Mouse (Mus musculus): ENCODE data around the gene Mroh8. TPM values are rescaled to one million over a fixed set of nuclear protein-coding genes. Genes with fewer than 3 reads are reported as not detected.
"Not testable (repeated sequence)": the region's sequence is repeated elsewhere in the genome, so short reads cannot be mapped to it uniquely, and the experiment has no call there.

Gene Mroh8
- polyA plus RNA-seq, 1 experiment, result not detected

- TF ChIP-seq TAL1 (IDR thresholded peaks at IDR 0.05; ENCODE audit: low read length), result no peak
- TF ChIP-seq GATA1 (IDR thresholded peaks at IDR 0.05; ENCODE audit: low read length), result no peak
- H3K4me3 ChIP-seq (replicated peaks), result no peak overlapping the region
- no peaks in the 10 kb centered on the region for H3K27me3 ChIP-seq (ENCODE audit: control insufficient read depth)
- peaks cover 95% of the 10 kb centered on the region for H3K36me3 ChIP-seq (ENCODE audit: control insufficient read depth)
- no peaks in the 10 kb centered on the region for H3K9me3 ChIP-seq (ENCODE audit: control insufficient read depth, low read length)
- H3K4me1 ChIP-seq (ENCODE audit: control insufficient read depth), result no peaks in the 10 kb centered on the region
These were observed 112.8 kb downstream of the Mroh8 start for GRCm38 (mm10) chr2:157166371-157167080.

- peaks cover 96% of the 10 kb centered on the region for H3K36me3 ChIP-seq (ENCODE audit: control insufficient read depth)
These were observed 113.8 kb downstream of the Mroh8 start for GRCm38 (mm10) chr2:157165312-157166224.

GRCm38 (mm10) chr2:157164101-157164500 is 115.2 kb downstream of the Mroh8 start:
- Histone ChIP-seq H3K4me3 (replicated peaks) (no peak overlapping the region), H3K27me3 (ENCODE audit: control insufficient read depth) (no peaks in the 10 kb centered on the region), H3K4me1 (ENCODE audit: control insufficient read depth) (no peaks in the 10 kb centered on the region), H3K36me3 (ENCODE audit: control insufficient read depth) (peaks cover 96% of the 10 kb centered on the region), H3K9me3 (ENCODE audit: control insufficient read depth, low read length) (no peaks in the 10 kb centered on the region)
- TF ChIP-seq GATA1 (IDR thresholded peaks at IDR 0.05; ENCODE audit: low read length) (no peak), TAL1 (IDR thresholded peaks at IDR 0.05; ENCODE audit: low read length) (no peak)

More at GRCm38 (mm10) chr2:157165312-157166224, 113.8 kb downstream of the Mroh8 start:
- not testable (repeated sequence) for H3K4me3 ChIP-seq (replicated peaks); H3K27me3 ChIP-seq (ENCODE audit: control insufficient read depth); H3K9me3 ChIP-seq (ENCODE audit: control insufficient read depth, low read length); H3K4me1 ChIP-seq (ENCODE audit: control insufficient read depth)

Other genes starting within 250 kb of the Mroh8 start
- 0.08 and 0.14 TPM in 2 replicates for gene Soga1, start 200.3 kb downstream of the Mroh8 start, polyA plus RNA-seq (2012)
- gene Tldc2, start 192.5 kb downstream of the Mroh8 start, polyA plus RNA-seq (2012), result not detected in 2 replicates
- 0.75 and 1.0 TPM in 2 replicates for gene Samhd1, start 144.3 kb downstream of the Mroh8 start, polyA plus RNA-seq (2012)
- gene Rbl1, start 75.0 kb downstream of the Mroh8 start, polyA plus RNA-seq (2012), result 0.50 and 0.59 TPM in 2 replicates
- 4.6 and 6.0 TPM in 2 replicates for gene Rpn2, start 532 bp downstream of the Mroh8 start, polyA plus RNA-seq (2012)
- not detected in 2 replicates for gene Ghrh, start 68.0 kb upstream of the Mroh8 start, polyA plus RNA-seq (2012)
- 3.7 and 4.9 TPM in 2 replicates for gene Manbal, start 88.0 kb upstream of the Mroh8 start, polyA plus RNA-seq (2012)
- gene Src, start 138.9 kb upstream of the Mroh8 start, polyA plus RNA-seq (2012), result 0.08 and 0.09 TPM in 2 replicates

Measured in erythroblast, embryonic 14.5 days (primary cell).